Mouse (Mus musculus) brown adipose tissue, adult 24 weeks (tissue): Measurements from ENCODE around the gene Gm20388. TPM values are rescaled to one million over a fixed set of nuclear protein-coding genes. Genes with fewer than 3 reads are reported as not detected.

Experiments used
- H3K27ac ChIP-seq: fragments of 200-500 bp; replicated peaks from 2 replicates; pipeline ENCODE4 v1.5.1; 2012; ENCODE audit warnings: low read depth, mild to moderate bottlenecking, low read length
- H3K4me1 ChIP-seq: fragments of 200-500 bp; 2 replicates; pipeline ENCODE4 v1.6.1; 2012; ENCODE audit warnings: low read length, mixed read lengths; ENCODE audit not compliant: control insufficient read depth, insufficient read depth, insufficient read length
- H3K4me3 ChIP-seq: fragments of 200-500 bp; 2 replicates; pipeline ENCODE4 v1.5.1; 2012; ENCODE audit warnings: low read depth, mild to moderate bottlenecking, low read length, moderate library complexity; ENCODE audit not compliant: insufficient read depth
- polyA plus RNA-seq: library from polyadenylated mRNA; stranded (reverse); fragments of >200 nt; gene quantifications from 2 replicates; pipeline ENCODE4 v1.2.4, GENCODE M21; 2012; ENCODE audit not compliant: missing spikeins, insufficient read depth, insufficient read length

Gm20388 gene
- polyA plus RNA-seq, 1 experiment, result 44.7 TPM

DNA sequence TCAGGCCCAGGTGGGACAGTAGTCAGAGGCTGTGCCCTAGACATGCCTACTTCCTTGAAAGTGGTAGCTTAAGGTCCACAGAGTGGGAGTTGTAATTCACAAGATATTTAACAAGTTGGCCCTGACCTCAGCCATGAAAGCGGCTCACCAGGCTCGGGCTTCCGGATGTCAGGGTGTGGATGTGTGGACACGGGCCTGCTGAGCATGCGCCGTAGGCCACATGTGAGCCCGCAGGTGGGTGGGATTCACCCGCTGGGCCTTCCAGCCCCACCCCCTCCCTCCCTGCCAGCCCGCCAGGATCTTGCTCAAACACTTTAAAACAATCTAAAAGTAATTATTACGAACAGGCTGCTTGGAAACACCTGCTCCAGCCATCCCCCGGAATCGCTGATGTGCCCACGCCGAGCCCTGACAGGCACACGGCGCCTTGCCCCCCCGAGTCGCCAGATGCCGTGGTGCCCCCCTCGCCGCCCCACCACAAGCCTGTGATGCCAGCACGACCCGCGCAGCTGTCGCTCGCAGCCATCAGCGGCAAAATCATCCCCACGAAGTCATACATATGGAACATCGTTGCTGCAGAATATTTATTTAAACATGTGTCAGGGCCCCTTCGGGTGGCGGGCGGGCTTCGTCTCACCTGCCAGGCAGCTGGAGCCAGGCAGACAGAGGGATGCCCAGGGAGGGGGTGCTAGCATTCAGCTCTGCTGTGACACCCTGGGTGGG, 488.7 kb downstream of the Gm20388 start:
- no peak overlapping the region for H3K27ac ChIP-seq
- H3K4me3 ChIP-seq, result no peak overlapping the region

DNA sequence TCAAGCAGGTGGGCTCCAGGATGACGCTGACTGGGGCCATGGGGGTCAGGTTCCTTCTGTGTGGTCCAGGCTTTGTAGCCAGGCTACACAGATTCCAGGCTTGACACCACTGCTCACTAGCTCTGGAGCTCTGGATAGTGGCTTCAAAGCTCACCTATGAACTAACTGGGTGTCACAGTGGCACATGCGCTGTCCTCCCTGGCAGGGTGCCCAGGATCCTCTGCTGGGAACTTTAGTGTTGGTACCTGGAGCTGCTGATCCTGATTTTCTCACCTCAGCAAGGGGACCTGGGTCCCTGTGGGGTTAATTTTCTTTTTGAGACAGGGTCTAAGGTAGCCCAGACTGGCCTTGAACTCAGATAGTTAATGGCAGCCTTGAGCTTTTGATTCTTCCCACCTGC, 490.6 kb downstream of the Gm20388 start:
- no peak overlapping the region for H3K4me3 ChIP-seq
- H3K27ac ChIP-seq, result no peak overlapping the region
- H3K4me1 ChIP-seq, result no peaks in the 10 kb centered on the region; the same call in 1 of the 2 replicates

More for the DNA sequence above, 488.7 kb downstream of the Gm20388 start:
- no peaks in the 10 kb centered on the region for H3K4me1 ChIP-seq

GRCm38 (mm10) chr8:120401712-120402111, 491.1 kb downstream of the Gm20388 start:
- Histone ChIP-seq H3K4me1 (no peaks in the 10 kb centered on the region; the same call in 1 of the 2 replicates), H3K4me3 (no peak overlapping the region), H3K27ac (no peak overlapping the region)

- H3K4me3 ChIP-seq, result no peak overlapping the region
- peaks cover 5% of the 10 kb centered on the region; the same call in 1 of the 2 replicates for H3K4me1 ChIP-seq
- H3K27ac ChIP-seq, result no peak overlapping the region
Measured at GRCm38 (mm10) chr8:120403606-120404269, 493.1 kb downstream of the Gm20388 start.

GRCm38 (mm10) chr8:120404609-120405036, 494.0 kb downstream of the Gm20388 start:
- Histone ChIP-seq H3K4me1 (peaks cover 5% of the 10 kb centered on the region; the same call in 1 of the 2 replicates), H3K27ac (no peak overlapping the region), H3K4me3 (no peak overlapping the region)

- no peak overlapping the region for H3K27ac ChIP-seq
- peaks cover 5% of the 10 kb centered on the region; the same call in 1 of the 2 replicates for H3K4me1 ChIP-seq
- no peak overlapping the region for H3K4me3 ChIP-seq
Measured at GRCm38 (mm10) chr8:120406008-120406632, 495.5 kb downstream of the Gm20388 start.

DNA sequence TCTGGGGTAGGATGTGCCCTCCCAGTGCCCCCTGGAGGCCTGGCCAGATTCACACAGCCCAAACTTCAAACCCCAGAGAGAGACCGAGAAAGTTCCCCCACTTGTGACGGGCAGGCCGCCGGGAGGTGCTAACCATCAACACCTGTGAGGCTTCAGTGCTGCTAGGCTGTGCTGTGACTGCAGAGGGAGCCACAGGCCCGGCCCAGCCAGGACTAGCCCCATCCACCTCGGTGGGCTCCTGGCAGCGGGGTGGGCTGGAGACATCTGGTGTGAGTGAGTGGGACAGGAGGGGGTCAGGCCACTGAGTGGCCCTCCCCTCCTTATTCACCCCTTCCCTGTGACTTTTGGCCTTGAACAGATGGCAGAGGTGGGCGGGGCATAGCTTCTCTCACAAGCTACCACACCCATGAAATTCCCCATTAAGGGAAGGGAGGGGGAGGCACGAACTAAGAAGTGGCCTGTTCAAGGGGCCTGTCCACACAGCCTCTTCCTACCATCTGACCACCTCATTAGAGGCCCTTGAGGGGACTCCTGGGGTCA, 497.1 kb downstream of the Gm20388 start:
- Histone ChIP-seq H3K27ac (no peak overlapping the region), H3K4me3 (no peak overlapping the region), H3K4me1 (peaks cover 5% of the 10 kb centered on the region; the same call in 1 of the 2 replicates)

DNA sequence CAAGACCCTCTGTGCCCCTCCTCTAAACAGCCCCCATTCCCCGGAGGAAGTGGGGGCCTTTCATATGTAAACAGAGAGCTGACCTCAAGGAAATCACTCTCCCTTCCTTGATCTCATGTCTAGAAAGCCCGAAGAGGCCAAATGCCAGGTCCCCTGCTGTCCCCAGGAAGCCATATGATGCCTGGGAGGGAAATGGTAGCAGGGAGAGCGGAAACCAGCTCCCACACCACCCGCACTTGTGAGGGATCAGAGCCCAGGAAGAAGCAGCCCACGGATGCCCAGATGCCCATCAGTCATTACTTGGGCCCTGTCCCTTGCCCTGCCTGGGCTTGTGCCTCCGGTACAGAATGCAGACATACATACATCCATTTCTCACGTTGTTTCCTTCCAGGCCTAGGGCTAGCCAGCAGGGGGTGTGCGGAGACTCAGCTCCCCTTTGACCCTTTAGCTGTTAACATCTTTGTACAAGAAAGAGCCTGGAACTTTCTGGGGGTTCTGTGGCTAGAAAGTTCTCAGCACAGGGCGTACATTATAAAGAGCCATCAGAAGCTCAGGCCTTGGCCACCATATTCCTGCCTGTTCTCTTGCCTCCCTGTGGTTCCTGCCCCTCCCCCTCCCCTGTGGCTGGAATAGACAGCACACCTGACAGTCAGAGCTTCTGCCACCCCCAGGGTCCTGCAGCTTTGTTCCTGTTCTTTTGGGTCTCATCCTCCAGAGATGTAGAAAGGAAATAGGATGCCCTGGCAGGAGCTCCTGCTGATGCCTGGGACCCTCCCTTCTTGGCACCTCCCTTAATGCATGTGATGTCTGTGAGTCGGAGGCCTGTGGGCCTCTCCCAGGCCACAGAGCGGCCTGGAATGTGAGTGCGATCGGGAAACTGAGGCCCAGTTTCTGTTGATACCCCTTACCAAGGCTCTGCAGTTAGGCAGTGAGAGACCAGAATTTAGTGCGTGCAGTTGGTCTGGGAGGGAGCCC, 497.9 kb downstream of the Gm20388 start:
- 0 out of 2 replicates have a peak overlapping the region, but pooled peaks have one; percentile 4 for H3K27ac ChIP-seq
- peaks cover 5% of the 10 kb centered on the region; the same call in 1 of the 2 replicates for H3K4me1 ChIP-seq
- H3K4me3 ChIP-seq, result no peak overlapping the region

- Histone ChIP-seq H3K4me1 (peaks cover 7% of the 10 kb centered on the region; the same call in 1 of the 2 replicates), H3K27ac (no peak overlapping the region), H3K4me3 (no peak overlapping the region)
Measured at GRCm38 (mm10) chr8:120409371-120410013, 498.9 kb downstream of the Gm20388 start.

GRCm38 (mm10) chr8:120411059-120411458, 500.4 kb downstream of the Gm20388 start:
- peaks cover 10% of the 10 kb centered on the region; the same call in 1 of the 2 replicates for H3K4me1 ChIP-seq
- no peak overlapping the region for H3K4me3 ChIP-seq
- H3K27ac ChIP-seq, result no peak overlapping the region

GRCm38 (mm10) chr8:120411862-120412261, 501.2 kb downstream of the Gm20388 start:
- H3K4me1 ChIP-seq, result peaks cover 15% of the 10 kb centered on the region; the same call in 1 of the 2 replicates
- H3K4me3 ChIP-seq, result no peak overlapping the region
- H3K27ac ChIP-seq, result no peak overlapping the region

DNA sequence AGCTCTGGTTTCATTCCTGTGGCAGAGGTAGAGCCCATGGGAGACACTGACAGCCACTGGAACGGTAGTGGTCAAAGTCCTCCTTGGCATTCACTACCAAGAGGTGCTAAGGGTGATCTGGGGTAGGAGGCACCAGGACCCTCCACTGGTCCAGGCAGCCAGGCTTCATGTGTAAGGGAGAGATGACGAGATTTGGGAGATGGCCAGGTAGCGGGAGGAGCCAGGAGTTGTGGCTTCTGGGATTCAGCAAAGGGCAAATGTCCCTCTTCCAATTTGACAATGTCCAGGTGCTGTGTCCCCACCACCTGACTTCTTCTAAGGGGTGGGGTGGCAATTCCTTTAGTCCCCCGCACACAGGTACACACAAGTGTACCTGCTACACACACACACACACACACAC, 501.7 kb downstream of the Gm20388 start:
- peaks cover 19% of the 10 kb centered on the region for H3K4me1 ChIP-seq
- no peak overlapping the region for H3K4me3 ChIP-seq
- no peak overlapping the region for H3K27ac ChIP-seq

- Histone ChIP-seq H3K27ac (no peak overlapping the region), H3K4me3 (no peak overlapping the region), H3K4me1 (peaks cover 25% of the 10 kb centered on the region)
Measured at GRCm38 (mm10) chr8:120412911-120413625, 502.4 kb downstream of the Gm20388 start.
